Mouse (Mus musculus) hindbrain, embryonic 13.5 days (tissue): ENCODE results near the gene Gucy2c. TPM values are rescaled to one million over a fixed set of nuclear protein-coding genes. Genes with fewer than 3 reads are reported as not detected.

Experiments used
- ATAC-seq: fragments of 200-750 bp; cut with Nextera tagmentation; 2 replicates; pipeline ENCODE4 v1.8.0; 2017; ENCODE audit warnings: moderate TSS enrichment; ENCODE audit not compliant: low FRiP score
- H3K27ac ChIP-seq: fragments of 300-500 bp; sonication (generic); 2 replicates; pipeline ENCODE4 v1.5.1; 2015; ENCODE audit warnings: inconsistent platforms, mild to moderate bottlenecking, moderate library complexity
- H3K27me3 ChIP-seq: fragments of 300-500 bp; sonication (generic); 2 replicates; pipeline ENCODE4 v1.6.1; 2015; ENCODE audit warnings: mild to moderate bottlenecking, inconsistent platforms
- H3K36me3 ChIP-seq: fragments of 300-500 bp; sonication (generic); 2 replicates; pipeline ENCODE4 v1.6.1; 2015; ENCODE audit warnings: mild to moderate bottlenecking, inconsistent platforms
- H3K4me1 ChIP-seq: fragments of 300-500 bp; sonication (generic); replicated peaks from 2 replicates; pipeline ENCODE4 v1.6.1; 2015; ENCODE audit warnings: inconsistent platforms
- H3K4me2 ChIP-seq: fragments of 300-500 bp; sonication (generic); 2 replicates; pipeline ENCODE4 v1.6.1; 2015; ENCODE audit warnings: inconsistent platforms, mild to moderate bottlenecking, moderate library complexity
- H3K4me3 ChIP-seq: fragments of 300-500 bp; sonication (generic); 2 replicates; pipeline ENCODE4 v1.5.1; 2015; ENCODE audit warnings: mild to moderate bottlenecking, inconsistent platforms
- H3K9ac ChIP-seq: fragments of 300-500 bp; sonication (generic); 2 replicates; pipeline ENCODE4 v1.6.1; 2015; ENCODE audit warnings: mild to moderate bottlenecking, inconsistent platforms
- H3K9me3 ChIP-seq: fragments of 300-500 bp; sonication (generic); 2 replicates; pipeline ENCODE4 v1.6.1; 2016; ENCODE audit warnings: inconsistent platforms
- WGBS: fragments of 180-500 bp; shearing (Covaris S2); methylation state at CpG from one replicate; pipeline ENCODE4 v1.1.7; 2015; 5-methylcytosine and 5-hydroxymethylcytosine counted together
- polyA plus RNA-seq: library from polyadenylated mRNA; unstranded; fragments of >200 nt; fragmentation: Nextera tagmentation; extraction: Ambion mirVana; gene quantifications from 2 replicates; pipeline ENCODE4 v1.2.1, GENCODE M21; 2015

Gene Gucy2c
- polyA plus RNA-seq, result 0.09 and 0.17 TPM in 2 replicates

DNA sequence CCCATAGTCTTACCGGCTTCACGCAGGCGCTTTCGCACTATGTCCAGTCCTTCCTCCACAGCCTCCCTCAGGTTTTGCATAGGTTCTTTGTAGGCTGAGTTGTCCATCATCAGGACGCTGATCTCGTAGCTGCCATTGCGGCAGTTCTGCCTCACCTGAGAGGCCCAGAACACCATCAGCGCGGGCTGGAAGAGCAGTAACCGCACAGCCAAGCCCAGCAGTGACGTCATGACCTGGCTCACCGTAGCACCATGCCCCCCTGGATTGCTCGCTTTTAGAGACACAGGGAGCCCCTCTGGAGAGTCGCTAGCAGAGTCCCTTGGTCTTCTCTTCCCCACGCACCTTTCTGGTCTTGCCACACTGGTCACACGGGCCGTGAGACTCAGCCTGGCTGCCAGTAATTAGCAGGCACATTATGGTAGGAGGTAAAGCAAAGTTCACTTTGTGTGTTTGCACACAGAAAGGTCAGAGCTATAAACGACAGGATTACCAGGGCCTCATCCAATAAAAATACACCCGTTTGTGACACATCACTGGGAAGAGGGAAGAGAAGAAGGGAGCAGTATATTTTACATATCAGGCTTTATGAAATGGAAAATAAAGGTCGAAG, at the start of gene Gucy2c:
TSS of gene Gucy2c (minus strand) at position 389 of the 610 bp plus-strand sequence.
- H3K4me2 ChIP-seq, result no peak within 1 kb of the TSS
- no peaks in the 10 kb centered on the region for H3K27me3 ChIP-seq
- no peak for ATAC-seq
- no peak within 1 kb of the TSS for H3K9ac ChIP-seq
- H3K4me1 ChIP-seq, result no peaks in the 10 kb centered on the region
- WGBS, result 87% methylated on average over 20 of the region's 20 CpGs
- H3K27ac ChIP-seq, result no peak within 1 kb of the TSS
- H3K4me3 ChIP-seq, result no peak within 1 kb of the TSS
- H3K36me3 ChIP-seq, result no peaks in the 10 kb centered on the region
- no peaks in the 10 kb centered on the region for H3K9me3 ChIP-seq

GRCm38 (mm10) chr6:136828681-136829080, 47.1 kb upstream of the Gucy2c start:
- Histone ChIP-seq H3K9me3 (no peaks in the 10 kb centered on the region), H3K27ac (peak overlapping the region; percentile 92), H3K4me2 (peak overlapping the region; percentile 62), H3K36me3 (peaks cover 15% of the 10 kb centered on the region), H3K9ac (peak overlapping the region; percentile 66), H3K4me1 (peaks cover 15% of the 10 kb centered on the region), H3K27me3 (peaks cover 22% of the 10 kb centered on the region), H3K4me3 (peak overlapping the region; percentile 50)
- no peak for ATAC-seq
- WGBS, result 36% methylated on average over 4 of the region's 4 CpGs

- peak within 1 kb of the TSS; percentile 68 for H3K4me2 ChIP-seq
- WGBS, result under 1% methylated on average over 45 of the region's 45 CpGs
- ATAC-seq, result peak; percentile 100
Observed at GRCm38 (mm10) chr6:136827881-136828561, 46.5 kb upstream of the Gucy2c start, which contains the start of gene Wbp11. Wbp11 (minus strand) TSS chr6:136828233.

DNA sequence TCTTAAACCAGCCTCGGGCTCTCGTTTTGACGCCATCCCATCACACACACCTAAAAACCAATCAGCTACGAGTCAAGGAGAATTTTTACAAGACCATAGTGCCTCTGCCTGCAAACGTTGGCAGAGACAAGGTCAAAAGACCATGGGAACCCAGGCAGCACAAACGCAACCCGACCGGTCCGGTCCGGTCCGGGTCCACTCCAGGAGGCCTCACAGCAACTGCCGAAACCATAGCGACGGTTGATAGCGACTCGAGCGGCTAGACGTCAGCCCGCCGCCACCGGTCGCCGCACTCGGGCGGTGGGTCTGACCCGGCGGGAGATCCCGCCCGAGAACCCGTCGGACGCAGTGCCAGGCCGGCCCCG, 45.9 kb upstream of the Gucy2c start, which contains the start of gene BC049715:
TSS of gene BC049715 (plus strand) at position 111 of the 365 bp plus-strand sequence.
- WGBS, result under 1% methylated on average over 34 of the region's 34 CpGs
- ATAC-seq, result no peak
- H3K36me3 ChIP-seq, result peaks cover 22% of the 10 kb centered on the region

More at GRCm38 (mm10) chr6:136827881-136828561, 46.5 kb upstream of the Gucy2c start, which contains the start of gene Wbp11:
- Histone ChIP-seq H3K9ac (peak within 1 kb of the TSS; percentile 98), H3K4me3 (peak within 1 kb of the TSS; percentile 98), H3K9me3 (no peaks in the 10 kb centered on the region), H3K36me3 (peaks cover 17% of the 10 kb centered on the region), H3K27ac (peak within 1 kb of the TSS; percentile 92), H3K27me3 (peaks cover 22% of the 10 kb centered on the region), H3K4me1 (peaks cover 15% of the 10 kb centered on the region)

DNA sequence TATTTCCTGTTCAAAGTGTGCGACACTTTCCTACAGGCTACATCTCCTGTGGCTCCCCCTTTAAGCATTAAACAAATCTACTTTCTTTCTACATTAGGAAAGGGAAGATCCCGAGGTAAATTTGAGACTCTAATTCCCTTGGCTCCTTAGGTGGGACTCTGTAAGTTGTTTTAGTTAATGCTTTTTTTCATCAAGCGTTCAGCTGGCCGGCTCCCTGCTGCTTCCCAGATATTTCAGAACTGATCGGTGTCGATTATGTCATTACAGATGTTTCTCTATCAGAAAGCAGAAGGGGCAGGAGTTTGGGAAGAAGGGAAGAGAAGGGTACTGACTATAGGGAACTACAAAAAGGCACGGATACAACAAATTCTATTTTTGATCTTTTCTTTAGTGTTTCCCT, 45.6 kb upstream of the Gucy2c start:
- peak overlapping the region; percentile 68 for H3K4me2 ChIP-seq
- H3K9me3 ChIP-seq, result no peaks in the 10 kb centered on the region
- ATAC-seq, result no peak
- peaks cover 15% of the 10 kb centered on the region for H3K4me1 ChIP-seq
- peak overlapping the region; percentile 98 for H3K9ac ChIP-seq
- H3K4me3 ChIP-seq, result peak overlapping the region; percentile 98
- no peak overlapping the region for H3K27ac ChIP-seq
- H3K36me3 ChIP-seq, result peaks cover 26% of the 10 kb centered on the region
- peaks cover 22% of the 10 kb centered on the region for H3K27me3 ChIP-seq
- 22% methylated on average over 7 of the region's 7 CpGs for WGBS

More for the DNA sequence above, 45.9 kb upstream of the Gucy2c start, which contains the start of gene BC049715:
- Histone ChIP-seq H3K9me3 (no peaks in the 10 kb centered on the region), H3K27me3 (peaks cover 22% of the 10 kb centered on the region), H3K4me2 (peak within 1 kb of the TSS; percentile 68), H3K9ac (peak within 1 kb of the TSS; percentile 98), H3K27ac (peak within 1 kb of the TSS; percentile 92), H3K4me1 (peaks cover 15% of the 10 kb centered on the region), H3K4me3 (peak within 1 kb of the TSS; percentile 98)

DNA sequence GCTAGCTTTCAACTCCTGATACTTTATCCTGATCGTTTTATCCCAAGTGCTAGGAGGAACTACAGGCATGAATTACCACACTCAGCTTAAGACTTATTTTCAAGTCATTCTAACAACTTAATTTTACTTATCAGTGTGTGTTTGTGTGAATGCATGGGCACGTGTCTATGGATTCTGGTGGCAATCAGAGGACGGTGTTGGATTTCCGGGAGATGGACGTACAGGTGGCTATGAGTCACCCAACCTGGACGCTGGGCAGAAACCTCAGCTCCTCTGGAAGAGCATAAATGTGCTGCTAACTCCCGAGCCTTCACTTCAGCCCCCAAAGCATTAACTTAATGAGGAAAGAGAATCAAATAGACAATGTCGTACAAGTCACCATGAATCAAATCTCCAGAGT, 43.4 kb upstream of the Gucy2c start:
- Histone ChIP-seq H3K9ac (no peak overlapping the region), H3K4me1 (peaks cover 15% of the 10 kb centered on the region), H3K9me3 (no peaks in the 10 kb centered on the region), H3K4me3 (no peak overlapping the region), H3K27me3 (0 out of 2 replicates have a peak, but pooled peaks cover under 1% of the 10 kb centered on the region), H3K4me2 (no peak overlapping the region), H3K27ac (no peak overlapping the region), H3K36me3 (peaks cover 47% of the 10 kb centered on the region)
- no peak for ATAC-seq
- WGBS, result 95% methylated on average over 8 of the region's 8 CpGs

DNA sequence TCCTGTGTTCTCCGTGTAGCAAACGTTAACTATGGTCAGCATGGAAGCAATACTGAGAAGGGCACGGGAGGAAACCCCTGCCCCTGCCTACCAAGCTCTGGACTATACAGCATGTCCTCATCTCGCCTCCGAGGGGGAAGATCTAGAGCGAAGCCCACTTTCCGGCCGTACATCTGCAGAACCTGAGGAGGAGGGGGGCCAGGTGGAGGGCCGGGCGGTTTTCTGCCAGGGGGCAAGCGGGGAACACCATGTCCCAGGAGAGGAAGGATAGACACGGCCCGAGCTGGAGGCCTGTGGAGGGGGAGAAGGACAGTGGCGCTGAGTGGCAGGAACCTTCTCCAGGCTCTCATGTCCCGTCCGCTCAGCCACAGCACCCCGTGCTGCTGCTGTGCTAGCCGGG, 39.5 kb upstream of the Gucy2c start:
- H3K27ac ChIP-seq, result no peak overlapping the region
- H3K4me1 ChIP-seq, result no peaks in the 10 kb centered on the region
- WGBS, result 95% methylated on average over 17 of the region's 18 CpGs

GRCm38 (mm10) chr6:136820381-136820780, 38.8 kb upstream of the Gucy2c start:
- WGBS, result 96% methylated on average over 21 of the region's 21 CpGs
- no peak for ATAC-seq
- Histone ChIP-seq H3K9ac (no peak overlapping the region), H3K27ac (no peak overlapping the region), H3K36me3 (peaks cover 90% of the 10 kb centered on the region), H3K27me3 (no peaks in the 10 kb centered on the region), H3K4me1 (no peaks in the 10 kb centered on the region), H3K9me3 (no peaks in the 10 kb centered on the region), H3K4me2 (no peak overlapping the region), H3K4me3 (no peak overlapping the region)

More for the DNA sequence above, 39.5 kb upstream of the Gucy2c start:
- no peak for ATAC-seq
- Histone ChIP-seq H3K9ac (no peak overlapping the region), H3K9me3 (no peaks in the 10 kb centered on the region), H3K36me3 (peaks cover 84% of the 10 kb centered on the region), H3K4me3 (no peak overlapping the region), H3K4me2 (no peak overlapping the region), H3K27me3 (no peaks in the 10 kb centered on the region)

- no peak for ATAC-seq
Observed at GRCm38 (mm10) chr6:136817549-136817948, 36.0 kb upstream of the Gucy2c start.

DNA sequence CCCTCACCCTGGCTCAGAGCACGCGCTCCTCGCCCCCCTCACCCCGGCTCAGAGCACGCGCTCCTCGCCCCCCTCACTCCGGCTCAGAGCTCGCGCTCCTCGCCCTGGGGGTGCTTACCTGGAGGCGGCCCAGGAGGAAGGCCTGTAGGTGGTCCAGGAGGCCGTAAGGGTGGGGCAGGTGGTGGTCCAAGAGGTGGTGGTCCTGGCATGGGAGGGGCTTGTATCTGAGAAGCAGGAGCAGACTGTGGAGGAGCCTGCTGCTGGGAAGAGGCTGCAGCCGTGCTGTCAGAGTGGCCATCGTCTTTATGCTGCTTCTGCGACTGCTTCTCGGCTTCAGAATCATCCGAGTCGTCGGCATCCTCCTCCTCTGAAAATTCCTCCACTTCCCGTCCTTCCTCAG, 35.3 kb upstream of the Gucy2c start:
- Histone ChIP-seq H3K4me2 (no peak overlapping the region), H3K9me3 (no peaks in the 10 kb centered on the region), H3K4me3 (no peak overlapping the region), H3K36me3 (peaks cover 95% of the 10 kb centered on the region), H3K27me3 (no peaks in the 10 kb centered on the region), H3K27ac (no peak overlapping the region), H3K9ac (no peak overlapping the region), H3K4me1 (no peaks in the 10 kb centered on the region)
- 94% methylated on average over 21 of the region's 21 CpGs for WGBS
- no peak for ATAC-seq

More at GRCm38 (mm10) chr6:136817549-136817948, 36.0 kb upstream of the Gucy2c start:
- peaks cover 95% of the 10 kb centered on the region for H3K36me3 ChIP-seq
- H3K9ac ChIP-seq, result no peak overlapping the region
- WGBS, result 91% methylated on average over 3 of the region's 3 CpGs
- H3K9me3 ChIP-seq, result no peaks in the 10 kb centered on the region
- H3K27ac ChIP-seq, result no peak overlapping the region
- H3K4me2 ChIP-seq, result no peak overlapping the region
- no peaks in the 10 kb centered on the region for H3K4me1 ChIP-seq
- H3K27me3 ChIP-seq, result no peaks in the 10 kb centered on the region
- no peak overlapping the region for H3K4me3 ChIP-seq

DNA sequence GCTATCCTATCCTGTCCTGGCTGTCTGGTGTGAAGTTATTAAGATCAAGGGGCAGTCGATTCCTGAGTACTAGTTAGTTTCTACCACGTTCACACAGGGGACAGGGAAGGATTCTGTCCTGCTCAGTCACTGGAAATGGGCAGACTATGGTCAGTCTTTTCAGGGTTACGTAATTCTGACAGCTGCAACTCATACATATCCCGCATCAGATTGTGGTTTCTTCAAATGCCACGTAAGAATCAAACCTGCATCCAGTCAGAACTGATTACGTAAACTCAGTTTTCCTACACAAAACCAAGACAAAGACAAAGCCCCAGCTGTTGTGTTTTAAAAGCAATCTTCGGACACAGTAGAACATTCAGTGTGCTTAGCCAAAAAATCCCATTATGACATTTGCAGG, 33.8 kb upstream of the Gucy2c start:
- WGBS, result 96% methylated on average over 7 of the region's 7 CpGs
- Histone ChIP-seq H3K4me1 (no peaks in the 10 kb centered on the region), H3K4me2 (no peak overlapping the region), H3K27me3 (no peaks in the 10 kb centered on the region), H3K4me3 (no peak overlapping the region), H3K9me3 (no peaks in the 10 kb centered on the region), H3K27ac (no peak overlapping the region), H3K9ac (no peak overlapping the region), H3K36me3 (peaks cover 82% of the 10 kb centered on the region)
- ATAC-seq, result no peak

DNA sequence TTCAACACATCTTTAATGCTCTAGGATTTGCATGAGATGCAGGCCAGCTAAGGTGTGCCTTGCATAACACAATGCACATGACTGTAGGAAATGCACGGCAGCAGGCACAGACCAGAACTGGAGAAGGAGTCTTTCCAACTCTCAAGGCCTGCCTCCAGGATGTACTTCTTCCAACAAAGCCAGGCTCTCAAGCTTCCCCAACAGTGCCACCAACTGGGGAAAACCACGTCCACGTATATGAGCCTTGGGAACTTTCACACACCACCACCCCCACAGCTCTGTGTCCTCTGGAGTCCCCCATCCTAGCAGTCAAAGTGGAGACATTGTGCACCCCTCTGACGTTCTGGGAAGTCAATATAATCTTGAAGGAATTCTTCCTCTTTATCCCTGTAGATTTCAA, 31.6 kb upstream of the Gucy2c start:
- no peak overlapping the region for H3K4me3 ChIP-seq
- H3K36me3 ChIP-seq, result peaks cover 60% of the 10 kb centered on the region
- WGBS, result 49% methylated on average over 4 of the region's 4 CpGs
- H3K27me3 ChIP-seq, result no peaks in the 10 kb centered on the region
- H3K9ac ChIP-seq, result no peak overlapping the region
- peaks cover 18% of the 10 kb centered on the region for H3K4me1 ChIP-seq
- no peak overlapping the region for H3K27ac ChIP-seq
- no peak overlapping the region for H3K4me2 ChIP-seq
- H3K9me3 ChIP-seq, result no peaks in the 10 kb centered on the region
- no peak for ATAC-seq
